Comparison of ENCODE assay signal across 9 mouse cellular contexts in genomic region chrX:152918212-152918611, GRCm38 (mm10).
DNase-seq lines count a peak whose midpoint lies in the region; ATAC-seq and TF ChIP-seq lines count a peak whose summit lies in the region.
"Had no signal": no experiment of that assay in that cellular context is flagged by ENCODE, and none has a peak within 500 bp of the region (broad histone marks: within the 10 kb centered on the region; RNA-seq: fewer than 3 reads in every experiment).

No protein-coding gene starts in this region.

- TF ChIP-seq CTCF in lung, embryonic 14.5 days (IDR thresholded peaks at IDR 0.05; ENCODE audit: low read depth): peak; percentile 85

- H3K9me3 ChIP-seq in lung, embryonic 14.5 days (ENCODE audit: low read depth, low read length): no peaks in the 10 kb centered on the region
- H3K9me3 ChIP-seq: heart, embryonic 13.5 days had no signal

- no peak for ATAC-seq in lung, embryonic 14.5 days (ENCODE audit: insufficient read depth)

- WGBS in lung, embryonic 14.5 days: 36% methylated on average over 1 of the region's 1 CpGs

- no peaks in the 10 kb centered on the region for H3K4me1 ChIP-seq in lung, embryonic 14.5 days (ENCODE audit: insufficient read depth)
- H3K4me1 ChIP-seq: heart, embryonic 13.5 days had no signal

- no peaks in the 10 kb centered on the region for H3K36me3 ChIP-seq in lung, embryonic 14.5 days (ENCODE audit: insufficient read depth)
- H3K36me3 ChIP-seq: heart, embryonic 13.5 days had no signal

- DNase-seq in A20 (ENCODE audit: low read depth, low spot score): peak; percentile 60
- DNase-seq in Muller cell, postnatal 12 days (ENCODE audit: inconsistent ontology term): peak; percentile 9
- peak; percentile 55 for DNase-seq in cerebellum, adult 9-11 months
- DNase-seq in gastrocnemius, adult 8-10 months (ENCODE audit: low spot score in 2 of 2): peak; percentile 2 to 21
- DNase-seq in layer of hippocampus, adult 11-12 months (ENCODE audit: low spot score): peak; percentile 77
- DNase-seq in lung, embryonic 14.5 days: peak; percentile 80
- peak; percentile 82 for DNase-seq in right cerebral cortex, postnatal 14 days
- DNase-seq in urinary bladder, postnatal 25 days (ENCODE audit: low spot score): peak; percentile 55

- H3K4me3 ChIP-seq in lung, embryonic 14.5 days (ENCODE audit: low read depth, low read length): no peak overlapping the region
- H3K4me3 ChIP-seq: heart, embryonic 13.5 days had no signal

- no peak overlapping the region for H3K9ac ChIP-seq in lung, embryonic 14.5 days
- H3K9ac ChIP-seq: heart, embryonic 13.5 days had no signal

- H3K27me3 ChIP-seq in lung, embryonic 14.5 days (ENCODE audit: insufficient read depth, low read length): no peaks in the 10 kb centered on the region
- H3K27me3 ChIP-seq: heart, embryonic 13.5 days had no signal

- no peak overlapping the region for H3K4me2 ChIP-seq in lung, embryonic 14.5 days
- H3K4me2 ChIP-seq: heart, embryonic 13.5 days had no signal

- no peak overlapping the region for H3K27ac ChIP-seq in lung, embryonic 14.5 days (ENCODE audit: low read depth)
- H3K27ac ChIP-seq: heart, embryonic 13.5 days had no signal

Comparison
In these comparisons a context has a peak if more than half of its experiments do, and no peak if none do; other contexts are left out.
1. DNase-seq: peak in every context shown above with its lines; median percentile 82 in right cerebral cortex, postnatal 14 days; 80 in lung, embryonic 14.5 days; 77 in layer of hippocampus, adult 11-12 months; 60 in A20; 55 in cerebellum, adult 9-11 months; 55 in urinary bladder, postnatal 25 days; 12 in gastrocnemius, adult 8-10 months; 9 in Muller cell, postnatal 12 days.